Mouse (Mus musculus) embryonic facial prominence, embryonic 12.5 days (tissue): ENCODE results near the gene Sugp1. TPM values are rescaled to one million over a fixed set of nuclear protein-coding genes. Genes with fewer than 3 reads are reported as not detected.
"Not testable (repeated sequence)": the region's sequence is repeated elsewhere in the genome, so short reads cannot be mapped to it uniquely, and the experiment has no call there.

Source experiments
- ATAC-seq: fragments of 200-750 bp; cut with Nextera tagmentation; 2 replicates; pipeline ENCODE4 v1.8.0; 2017; ENCODE audit not compliant: insufficient number of reproducible peaks, insufficient read depth, low FRiP score, low TSS enrichment
- H3K27ac ChIP-seq: fragments of 300-500 bp; sonication (generic); 2 replicates; pipeline ENCODE4 v1.5.1; 2016; ENCODE audit warnings: mild to moderate bottlenecking
- H3K27me3 ChIP-seq: fragments of 300-500 bp; sonication (generic); 2 replicates; pipeline ENCODE4 v1.6.1; 2016; ENCODE audit warnings: mild to moderate bottlenecking, moderate library complexity
- H3K36me3 ChIP-seq: fragments of 300-500 bp; sonication (generic); 2 replicates; pipeline ENCODE4 v1.6.1; 2016; ENCODE audit warnings: mild to moderate bottlenecking
- H3K4me1 ChIP-seq: fragments of 300-500 bp; sonication (generic); 2 replicates; pipeline ENCODE4 v1.6.1; 2016
- H3K4me2 ChIP-seq: fragments of 300-500 bp; sonication (generic); replicated peaks from 2 replicates; pipeline ENCODE4 v1.6.1; 2016; ENCODE audit warnings: mild to moderate bottlenecking, moderate library complexity
- H3K4me3 ChIP-seq: fragments of 300-500 bp; sonication (generic); 2 replicates; pipeline ENCODE4 v1.5.1; 2016; ENCODE audit warnings: mild to moderate bottlenecking
- H3K9ac ChIP-seq: fragments of 300-500 bp; sonication (generic); 2 replicates; pipeline ENCODE4 v1.6.1; 2016; ENCODE audit warnings: mild to moderate bottlenecking, moderate library complexity
- H3K9me3 ChIP-seq: fragments of 300-500 bp; sonication (generic); 2 replicates; pipeline ENCODE4 v1.6.1; 2016; ENCODE audit warnings: mild to moderate bottlenecking, moderate library complexity
- WGBS: fragments of 180-500 bp; shearing (Covaris S2); methylation state at CpG from one replicate; pipeline ENCODE4 v1.1.7; 2016; 5-methylcytosine and 5-hydroxymethylcytosine counted together
- polyA plus RNA-seq: library from polyadenylated mRNA; unstranded; fragments of >200 nt; fragmentation: Nextera tagmentation; extraction: Ambion mirVana; gene quantifications from 2 replicates; pipeline ENCODE4 v1.2.1, GENCODE M21; 2016

The Sugp1 gene
- polyA plus RNA-seq, 1 experiment from 2014 or later: 55.3 TPM

DNA sequence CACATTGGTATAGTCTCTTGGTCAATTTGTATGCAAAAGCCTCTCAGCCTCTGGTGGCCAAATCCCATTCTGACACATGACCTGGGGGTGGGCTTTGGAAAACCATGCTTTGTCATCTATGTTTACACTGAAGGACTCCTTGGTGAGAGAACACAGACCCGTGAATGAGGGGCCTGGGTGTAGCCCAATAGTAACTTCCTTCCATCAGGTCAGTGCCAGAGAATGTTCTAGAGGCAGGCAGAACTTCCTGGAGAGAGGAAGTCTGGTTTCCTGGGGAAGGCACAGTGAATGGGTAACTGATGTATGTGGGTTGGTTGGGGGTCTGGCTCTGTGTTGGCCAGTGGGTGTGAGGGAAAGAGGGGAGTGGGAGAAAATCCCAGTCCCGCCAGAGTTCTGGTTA is 37.4 kb upstream of the Sugp1 start:
- Histone ChIP-seq H3K4me2 (no peak overlapping the region), H3K4me1 (peaks cover 7% of the 10 kb centered on the region), H3K27ac (no peak overlapping the region), H3K9ac (no peak overlapping the region), H3K9me3 (no peaks in the 10 kb centered on the region), H3K4me3 (no peak overlapping the region), H3K36me3 (no peaks in the 10 kb centered on the region), H3K27me3 (no peaks in the 10 kb centered on the region)
- no peak for ATAC-seq
- 49% methylated on average over 2 of the region's 2 CpGs for WGBS

DNA sequence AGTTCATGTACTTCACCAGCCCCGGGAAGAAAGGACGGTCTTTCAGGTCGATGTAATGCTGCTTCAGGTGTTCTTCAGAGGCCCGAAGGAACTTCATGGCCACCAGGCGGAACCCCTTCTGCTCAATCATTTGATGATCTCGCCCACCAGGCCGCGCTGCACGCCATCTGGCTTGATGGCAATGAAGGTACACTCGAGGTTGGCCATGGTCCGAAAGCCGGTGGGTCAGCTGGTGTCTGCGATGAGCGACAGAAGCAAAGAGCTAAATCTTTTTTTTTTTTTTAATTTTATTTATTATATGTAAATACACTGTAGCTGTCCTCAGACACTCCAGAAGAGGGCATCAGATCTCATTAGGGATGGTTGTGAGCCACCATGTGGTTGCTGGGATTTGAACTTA is 31.8 kb upstream of the Sugp1 start:
- H3K4me2 ChIP-seq, ATAC-seq, H3K36me3 ChIP-seq, H3K9ac ChIP-seq, H3K4me1 ChIP-seq, H3K9me3 ChIP-seq, H3K27ac ChIP-seq, H3K27me3 ChIP-seq, H3K4me3 ChIP-seq: not testable (repeated sequence)
- 90% methylated on average over 14 of the region's 14 CpGs for WGBS

DNA sequence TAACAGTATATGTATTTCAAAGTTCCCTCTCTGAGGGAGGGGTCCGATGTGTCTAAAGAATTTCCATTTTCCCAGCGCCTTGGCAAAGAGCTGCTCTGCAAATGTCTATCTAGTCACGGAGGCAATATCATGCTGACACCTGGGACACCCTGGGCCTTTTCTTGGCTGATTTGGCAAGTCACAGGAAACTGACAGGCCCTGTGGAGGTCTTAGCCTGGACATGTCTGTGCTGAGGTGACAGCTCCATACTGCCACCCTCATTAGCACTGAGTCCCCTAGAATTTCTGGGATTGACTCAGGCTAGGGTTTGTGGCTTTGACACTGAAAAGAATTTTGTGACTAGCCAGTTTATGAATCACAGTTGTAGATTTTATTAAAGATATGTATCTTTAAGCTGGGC is 30.3 kb upstream of the Sugp1 start:
- 71% methylated on average over 3 of the region's 3 CpGs for WGBS
- no peaks in the 10 kb centered on the region for H3K4me1 ChIP-seq
- H3K4me3 ChIP-seq: no peak overlapping the region
- ATAC-seq: no peak
- no peak overlapping the region for H3K4me2 ChIP-seq
- no peak overlapping the region for H3K27ac ChIP-seq
- H3K9me3 ChIP-seq: no peaks in the 10 kb centered on the region
- no peaks in the 10 kb centered on the region for H3K27me3 ChIP-seq
- no peak overlapping the region for H3K9ac ChIP-seq
- H3K36me3 ChIP-seq: peaks cover 11% of the 10 kb centered on the region

DNA sequence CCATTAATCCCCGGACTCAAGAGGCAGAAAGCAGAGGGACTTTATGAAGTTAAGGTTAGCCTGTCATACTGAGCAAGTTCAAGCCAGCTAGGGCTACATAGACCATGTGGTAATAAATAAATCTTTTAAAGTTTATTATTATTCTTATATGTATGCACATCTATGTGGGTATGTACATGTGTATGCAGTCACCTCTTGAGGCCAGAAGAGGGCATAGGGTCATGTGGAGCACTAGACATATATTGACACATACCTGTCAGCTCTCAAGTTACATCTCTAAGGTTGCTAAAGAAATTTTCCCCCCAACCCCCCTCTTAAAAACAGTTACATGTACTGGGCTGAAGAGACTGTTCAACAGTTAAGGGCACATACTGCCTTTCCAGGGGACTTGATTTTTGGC is 29.9 kb upstream of the Sugp1 start:
- no peak overlapping the region for H3K27ac ChIP-seq
- H3K9ac ChIP-seq: no peak overlapping the region
- 81% methylated on average over 1 of the region's 1 CpGs for WGBS
- peak; percentile 20; the same call in 1 of the 2 replicates for ATAC-seq
- no peaks in the 10 kb centered on the region for H3K4me1 ChIP-seq
- H3K9me3 ChIP-seq: no peaks in the 10 kb centered on the region
- H3K27me3 ChIP-seq: no peaks in the 10 kb centered on the region
- H3K36me3 ChIP-seq: peaks cover 16% of the 10 kb centered on the region
- H3K4me2 ChIP-seq: no peak overlapping the region
- no peak overlapping the region for H3K4me3 ChIP-seq

DNA sequence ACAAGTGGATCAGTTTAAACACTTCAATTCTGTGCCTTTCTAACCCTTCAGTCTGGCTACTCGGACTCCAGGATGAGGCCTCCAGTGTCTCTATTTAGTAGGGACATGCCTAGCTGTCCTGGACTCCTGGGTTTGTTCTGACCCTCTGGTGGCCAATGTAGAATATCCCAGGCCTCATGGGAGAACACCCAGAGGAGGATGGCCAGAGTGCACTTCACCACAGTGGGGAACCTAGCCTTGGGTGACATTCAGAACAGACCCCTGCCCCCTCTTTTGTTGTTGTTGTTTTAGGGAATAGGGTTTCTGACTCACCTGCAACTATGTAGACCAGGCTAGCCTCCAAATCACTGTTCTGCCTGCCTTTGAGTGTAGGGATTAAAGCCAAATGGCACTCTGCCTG is 27.6 kb upstream of the Sugp1 start:
- Histone ChIP-seq H3K9ac (no peak overlapping the region), H3K4me2 (no peak overlapping the region), H3K27ac (no peak overlapping the region), H3K4me1 (no peaks in the 10 kb centered on the region), H3K27me3 (no peaks in the 10 kb centered on the region), H3K4me3 (no peak overlapping the region), H3K36me3 (peaks cover 36% of the 10 kb centered on the region), H3K9me3 (no peaks in the 10 kb centered on the region)
- 68% methylated on average over 1 of the region's 1 CpGs for WGBS
- no peak for ATAC-seq

DNA sequence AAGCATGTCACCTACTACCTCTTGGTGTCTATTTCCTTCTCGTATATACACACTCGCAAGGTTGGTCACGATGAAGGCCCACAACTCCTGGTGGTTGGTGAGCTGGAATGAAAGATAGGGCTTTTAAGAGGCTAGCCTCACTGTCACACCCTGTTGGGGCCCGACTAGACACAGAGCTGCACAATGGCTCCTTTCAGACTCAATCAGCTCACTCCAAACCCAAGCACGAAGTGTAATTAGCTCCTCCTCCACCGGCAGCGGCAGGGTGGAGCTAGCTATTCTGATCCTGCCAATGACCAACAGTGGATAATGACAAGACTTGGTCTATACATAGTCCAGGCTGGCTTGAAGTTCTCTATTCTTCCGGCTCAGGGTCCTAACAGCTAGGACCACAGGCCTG is 19.0 kb upstream of the Sugp1 start:
- Histone ChIP-seq H3K27me3 (no peaks in the 10 kb centered on the region), H3K4me2 (no peak overlapping the region), H3K36me3 (peaks cover 100% of the 10 kb centered on the region), H3K4me3 (no peak overlapping the region), H3K4me1 (no peaks in the 10 kb centered on the region), H3K9me3 (no peaks in the 10 kb centered on the region), H3K9ac (no peak overlapping the region), H3K27ac (no peak overlapping the region)
- no peak for ATAC-seq
- WGBS: 58% methylated on average over 8 of the region's 8 CpGs

DNA sequence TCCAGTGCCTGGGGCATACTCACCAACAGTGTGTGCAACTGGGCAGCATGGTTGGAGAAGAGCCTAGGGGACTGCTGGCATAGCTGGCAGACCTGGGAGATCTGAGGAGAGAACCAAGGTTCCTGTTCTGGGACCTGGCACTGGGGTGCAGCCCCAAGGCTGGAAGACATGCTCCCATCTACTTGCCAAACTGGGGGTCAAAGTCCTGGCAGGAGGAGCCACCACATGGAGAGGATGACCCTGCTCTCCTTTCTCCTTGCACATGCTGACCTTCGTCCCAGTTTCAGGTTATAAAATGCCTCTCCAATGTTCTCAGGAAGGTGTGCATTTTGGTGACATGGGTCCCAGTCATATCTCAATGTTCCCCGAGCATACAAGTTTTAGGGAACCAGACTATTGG is 16.5 kb upstream of the Sugp1 start:
- no peaks in the 10 kb centered on the region for H3K27me3 ChIP-seq
- H3K36me3 ChIP-seq: peaks cover 99% of the 10 kb centered on the region
- H3K4me2 ChIP-seq: no peak overlapping the region
- H3K27ac ChIP-seq: no peak overlapping the region
- no peaks in the 10 kb centered on the region for H3K9me3 ChIP-seq
- no peak overlapping the region for H3K9ac ChIP-seq
- no peak for ATAC-seq
- no peak overlapping the region for H3K4me3 ChIP-seq
- H3K4me1 ChIP-seq: no peaks in the 10 kb centered on the region
- WGBS: 82% methylated on average over 2 of the region's 2 CpGs

DNA sequence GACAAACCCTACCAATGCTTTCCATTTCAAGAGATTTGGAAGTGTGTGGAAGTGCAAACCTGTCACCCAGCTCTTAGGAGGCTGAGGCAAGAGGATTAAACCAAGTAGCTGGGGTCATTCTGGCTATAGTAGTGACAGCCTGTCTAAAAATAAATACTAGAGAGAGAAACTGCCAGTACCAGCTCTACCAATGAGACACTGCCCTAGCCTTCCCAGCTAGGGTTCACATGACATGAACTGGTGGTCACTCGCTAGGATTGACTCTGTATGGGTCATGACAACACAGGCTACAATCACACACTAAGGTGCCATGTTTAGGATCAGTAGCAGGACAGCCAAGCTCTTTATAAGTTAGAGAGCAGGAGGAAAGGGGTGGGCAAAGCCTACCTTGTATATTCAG is 12.4 kb upstream of the Sugp1 start:
- no peaks in the 10 kb centered on the region for H3K9me3 ChIP-seq
- no peak overlapping the region for H3K9ac ChIP-seq
- H3K4me2 ChIP-seq: no peak overlapping the region
- H3K36me3 ChIP-seq: peaks cover 81% of the 10 kb centered on the region
- H3K4me3 ChIP-seq: no peak overlapping the region
- H3K4me1 ChIP-seq: no peaks in the 10 kb centered on the region
- H3K27ac ChIP-seq: no peak overlapping the region
- ATAC-seq: no peak
- whole genome bisulfite sequencing: 93% methylated on average over 1 of the region's 1 CpGs
- no peaks in the 10 kb centered on the region for H3K27me3 ChIP-seq

DNA sequence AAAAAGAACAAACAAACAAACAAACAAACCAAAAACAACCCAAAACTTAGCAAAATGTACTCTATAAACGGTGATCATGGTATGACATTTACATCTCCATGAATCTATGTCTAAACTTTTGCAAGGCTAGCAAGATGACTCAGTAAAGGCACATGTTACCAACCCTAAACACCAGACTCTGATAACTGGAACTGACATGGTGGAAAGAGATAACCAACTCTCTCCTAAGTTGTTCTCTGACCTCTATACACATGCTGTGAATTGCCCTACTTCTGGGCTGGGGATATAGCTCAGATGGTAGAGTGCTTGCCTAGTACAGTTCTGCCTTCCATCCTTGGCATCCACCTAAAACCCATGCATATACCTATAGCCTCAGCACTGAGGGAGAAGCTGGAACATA is 4.6 kb upstream of the Sugp1 start:
- no peaks in the 10 kb centered on the region for H3K27me3 ChIP-seq
- no peak overlapping the region for H3K4me3 ChIP-seq
- H3K9me3 ChIP-seq: no peaks in the 10 kb centered on the region
- 97% methylated on average over 1 of the region's 1 CpGs for WGBS
- peaks cover 13% of the 10 kb centered on the region for H3K4me1 ChIP-seq
- no peak overlapping the region for H3K9ac ChIP-seq
- ATAC-seq: no peak
- H3K4me2 ChIP-seq: no peak overlapping the region
- no peak overlapping the region for H3K27ac ChIP-seq
- H3K36me3 ChIP-seq: peaks cover 8% of the 10 kb centered on the region; the same call in 1 of the 2 replicates

DNA sequence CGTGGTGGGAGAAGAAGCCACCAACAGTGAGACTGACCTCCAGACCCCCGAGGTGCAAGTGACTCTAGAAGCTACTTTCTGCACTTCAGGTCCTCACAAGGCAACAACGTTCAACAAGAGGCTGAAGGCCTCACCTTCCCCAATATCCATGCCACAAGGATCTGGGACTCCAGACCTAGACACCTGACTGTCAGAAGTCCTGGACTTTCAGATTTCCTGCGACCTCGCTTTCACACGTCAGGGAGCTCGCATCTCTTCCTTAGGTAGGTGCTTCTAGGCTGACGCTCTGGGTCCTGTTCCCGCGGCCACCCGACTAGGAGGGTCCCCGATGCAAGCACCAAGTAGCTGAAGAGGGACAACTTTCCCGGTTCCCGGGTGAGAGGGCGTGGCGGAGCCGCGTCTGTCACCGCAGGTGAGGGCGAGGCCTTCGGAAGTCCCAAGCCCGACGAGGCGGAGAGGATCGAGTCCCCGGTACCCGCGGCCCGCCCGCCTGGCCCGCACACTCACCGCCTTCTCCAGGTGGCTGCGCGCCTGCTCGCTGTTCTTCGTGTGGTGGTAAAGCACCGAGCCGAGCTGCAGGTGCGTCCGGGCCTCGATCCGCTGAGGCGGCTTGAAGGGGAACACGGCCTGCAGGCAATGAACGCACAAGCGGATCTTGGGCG is 597 bp upstream of the Sugp1 start:
- 2% methylated on average over 47 of the region's 47 CpGs for WGBS

DNA sequence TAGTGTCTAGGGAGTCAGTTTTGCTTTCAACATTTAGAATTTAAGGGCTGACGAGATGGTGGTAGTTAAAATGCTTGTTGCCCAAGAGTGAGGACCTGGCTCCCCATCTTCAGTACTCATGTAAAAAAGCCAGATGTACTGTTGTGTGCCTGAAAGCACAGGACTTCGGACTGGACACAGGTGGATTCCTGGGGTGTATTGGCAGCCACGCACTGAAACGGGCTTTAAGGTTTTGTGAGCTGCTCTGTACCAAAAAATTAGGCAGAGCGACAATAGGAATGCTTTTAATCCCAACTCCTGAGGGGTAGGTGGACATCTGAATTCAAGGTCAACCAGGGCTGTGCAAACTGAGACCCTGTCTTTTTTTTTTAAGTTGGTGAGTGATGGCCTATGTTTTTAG is 1.4 kb downstream of the Sugp1 start:
- Histone ChIP-seq H3K27ac (no peak overlapping the region), H3K9me3 (no peaks in the 10 kb centered on the region), H3K4me1 (peaks cover 22% of the 10 kb centered on the region), H3K4me2 (peak overlapping the region; percentile 97), H3K27me3 (no peaks in the 10 kb centered on the region), H3K4me3 (peak overlapping the region; percentile 100; the same call in 1 of the 2 replicates), H3K9ac (no peak overlapping the region), H3K36me3 (peaks cover 6% of the 10 kb centered on the region; the same call in 1 of the 2 replicates)
- ATAC-seq: no peak
- 87% methylated on average over 5 of the region's 5 CpGs for WGBS

More for the DNA sequence above, 597 bp upstream of the Sugp1 start:
- Histone ChIP-seq H3K4me1 (peaks cover 22% of the 10 kb centered on the region), H3K4me3 (peak overlapping the region; percentile 100), H3K27ac (peak overlapping the region; percentile 17), H3K9ac (peak overlapping the region; percentile 94), H3K4me2 (peak overlapping the region; percentile 97), H3K27me3 (no peaks in the 10 kb centered on the region), H3K9me3 (no peaks in the 10 kb centered on the region), H3K36me3 (no peaks in the 10 kb centered on the region)
- no peak for ATAC-seq

DNA sequence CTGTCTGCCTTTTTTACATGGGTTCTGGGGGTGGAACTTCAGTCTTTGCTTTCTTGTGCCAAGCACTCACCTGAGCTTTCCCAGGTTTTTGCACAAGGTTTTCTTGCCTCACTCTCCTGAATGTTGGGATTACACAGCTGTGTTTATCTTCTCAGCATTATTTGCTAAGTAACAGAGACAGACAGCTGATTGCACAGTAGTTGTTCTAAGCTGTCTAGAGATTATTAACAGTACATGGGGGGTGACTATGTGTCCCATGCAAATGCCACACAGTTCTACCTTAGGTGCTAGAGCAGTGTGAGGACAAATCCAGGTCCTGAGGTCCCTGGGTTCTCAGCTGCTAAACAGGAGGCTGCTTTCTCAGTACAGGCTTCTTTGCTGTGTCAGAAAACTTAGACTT is 7.0 kb downstream of the Sugp1 start:
- Histone ChIP-seq H3K36me3 (peaks cover 54% of the 10 kb centered on the region), H3K27me3 (no peaks in the 10 kb centered on the region), H3K4me1 (no peaks in the 10 kb centered on the region), H3K9me3 (no peaks in the 10 kb centered on the region), H3K4me3 (no peak overlapping the region), H3K9ac (no peak overlapping the region), H3K27ac (no peak overlapping the region), H3K4me2 (no peak overlapping the region)
- ATAC-seq: no peak

DNA sequence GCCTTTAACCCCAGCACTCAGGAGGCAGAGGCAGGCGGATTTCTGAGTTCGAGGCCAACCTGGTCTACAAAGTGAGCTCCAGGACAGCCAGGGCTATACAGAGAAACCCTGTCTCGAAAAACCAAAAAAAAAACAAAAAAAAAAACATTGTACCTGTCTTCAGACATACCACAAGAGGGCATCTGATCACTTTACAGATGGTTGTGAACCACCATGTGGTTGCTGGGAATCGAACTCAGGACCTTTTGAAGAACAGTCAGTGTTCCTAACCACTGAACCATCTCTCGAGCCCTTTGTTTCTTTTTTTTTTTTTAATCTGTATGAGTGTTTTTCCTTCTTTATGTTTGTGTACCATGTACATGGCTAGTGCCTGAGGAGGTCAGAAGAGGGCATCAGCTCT is 7.8 kb downstream of the Sugp1 start:
- not testable (repeated sequence) for H3K27me3 ChIP-seq, H3K27ac ChIP-seq, H3K9ac ChIP-seq, H3K4me2 ChIP-seq, H3K4me3 ChIP-seq, ATAC-seq, H3K4me1 ChIP-seq, H3K9me3 ChIP-seq
- WGBS: 92% methylated on average over 5 of the region's 5 CpGs
- H3K36me3 ChIP-seq: peaks cover 62% of the 10 kb centered on the region
